Mouse (Mus musculus) hindbrain, postnatal 0 days (tissue): ENCODE measurements at regions not wholly inside any gene's neighbourhood (a gene's known extent, or its start where the extent isn't known, plus 50 kb on each side); places are given as distances from the start of the nearest gene placed in this dataset.

Experiments used
- ATAC-seq: fragments of 200-750 bp; cut with Nextera tagmentation; 2 replicates; pipeline ENCODE4 v1.8.0; 2017; ENCODE audit warnings: mild to moderate bottlenecking, moderate TSS enrichment, moderate library complexity
- DNase-seq: peaks from one replicate; pipeline ENCODE4 v3.0.0-alpha.2; 2015; ENCODE audit warnings: low spot score
- H3K27ac ChIP-seq: fragments of 300-500 bp; sonication (generic); 2 replicates; pipeline ENCODE4 v1.5.1; 2014; ENCODE audit warnings: mild to moderate bottlenecking
- H3K27me3 ChIP-seq: fragments of 300-500 bp; sonication (generic); 2 replicates; pipeline ENCODE4 v1.6.1; 2014; ENCODE audit warnings: low read length, mixed read lengths; ENCODE audit not compliant: insufficient read depth
- H3K36me3 ChIP-seq: fragments of 300-500 bp; sonication (generic); 2 replicates; pipeline ENCODE4 v1.6.1; 2014; ENCODE audit warnings: low read length, mixed read lengths; ENCODE audit not compliant: insufficient read depth
- H3K4me1 ChIP-seq: fragments of 300-500 bp; sonication (generic); 2 replicates; pipeline ENCODE4 v1.6.1; 2014; ENCODE audit warnings: antibody characterized with exemption, low read length, mixed read lengths; ENCODE audit not compliant: insufficient read depth
- H3K4me2 ChIP-seq: fragments of 300-500 bp; sonication (generic); 2 replicates; pipeline ENCODE4 v1.6.1; 2014; ENCODE audit warnings: low read depth, mild to moderate bottlenecking, low read length, moderate library complexity, mixed read lengths
- H3K4me3 ChIP-seq: fragments of 300-500 bp; sonication (generic); 2 replicates; pipeline ENCODE4 v1.5.1; 2014; ENCODE audit warnings: low read length
- H3K9ac ChIP-seq: fragments of 300-500 bp; sonication (generic); replicated peaks from 2 replicates; pipeline ENCODE4 v1.6.1; 2014; ENCODE audit warnings: mild to moderate bottlenecking, low read length, moderate library complexity, mixed read lengths
- H3K9me3 ChIP-seq: fragments of 300-500 bp; sonication (generic); 2 replicates; pipeline ENCODE4 v1.6.1; 2016; ENCODE audit warnings: low read length, mixed read lengths
- CTCF ChIP-seq: IDR thresholded peaks from 2 replicates; pipeline ENCODE4 v1.5.1; 2016; ENCODE audit warnings: antibody characterized with exemption, control low read depth, low read depth
- WGBS: fragments of 180-500 bp; shearing (Covaris S2); extraction: QIAGEN DNeasy Blood & Tissue Kit; methylation state at CpG from one replicate; pipeline ENCODE4 v1.1.7; 2014; 5-methylcytosine and 5-hydroxymethylcytosine counted together

DNA sequence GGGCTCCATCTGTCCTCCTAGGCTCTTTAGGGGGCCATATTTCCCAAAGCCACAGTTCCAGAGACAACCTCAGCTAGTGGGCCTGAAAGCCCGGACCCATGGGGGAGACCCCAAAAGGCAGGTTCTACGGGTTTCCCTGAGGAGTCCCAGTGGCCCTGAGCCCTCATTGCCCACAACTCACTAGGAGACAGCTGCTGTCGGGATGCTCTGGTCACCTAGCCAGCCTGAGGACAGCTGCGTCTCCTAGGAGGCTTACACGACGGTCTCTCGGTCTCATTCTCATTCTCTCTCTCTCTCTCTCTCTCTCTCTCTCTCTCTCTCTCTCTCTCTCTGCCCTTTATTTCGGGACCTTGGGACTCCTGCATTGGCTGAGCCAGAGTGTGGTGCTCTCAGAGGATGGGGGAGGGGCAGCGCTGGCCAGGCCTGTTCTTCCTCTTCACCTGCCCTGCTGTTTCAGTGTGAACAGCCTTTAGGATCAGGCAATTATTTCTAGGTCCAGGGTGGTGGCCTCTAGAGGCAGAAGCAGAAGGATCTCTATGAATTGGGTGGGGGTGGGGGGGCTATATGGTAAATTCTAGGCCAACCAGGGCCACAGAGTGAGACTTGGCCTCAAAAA lies 66.1 kb upstream of the Gm11733 start:
- Histone ChIP-seq H3K9me3 (no peaks in the 10 kb centered on the region), H3K27me3 (peaks cover 5% of the 10 kb centered on the region; the same call in 1 of the 2 replicates), H3K4me3 (no peak overlapping the region), H3K4me2 (no peak overlapping the region), H3K36me3 (no peaks in the 10 kb centered on the region), H3K4me1 (0 out of 2 replicates have a peak, but pooled peaks cover 7% of the 10 kb centered on the region), H3K9ac (no peak overlapping the region), H3K27ac (no peak overlapping the region)
- DNase-seq, result no peak
- ATAC-seq, result no peak
- no peak for TF ChIP-seq CTCF
- 56% methylated on average over 9 of the region's 9 CpGs for WGBS

DNA sequence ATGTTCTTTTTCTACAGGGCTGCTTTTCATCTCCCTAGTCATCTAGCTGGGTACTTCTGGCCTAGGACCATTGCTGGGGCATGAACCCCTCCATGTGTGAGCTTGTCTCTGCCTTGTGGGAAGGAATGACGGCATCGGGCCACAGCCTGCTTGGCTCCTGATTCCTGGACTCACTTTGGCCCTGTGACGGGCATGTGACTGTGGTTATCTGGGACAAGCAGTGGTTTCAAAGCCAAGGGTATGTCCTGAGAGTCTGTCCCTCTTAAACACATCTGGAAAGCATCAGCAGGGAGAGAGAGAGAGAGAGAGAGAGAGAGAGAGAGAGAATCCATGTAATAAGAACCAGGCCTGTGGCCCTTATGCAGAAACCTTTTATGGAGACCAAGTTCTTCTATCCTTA lies 65.2 kb upstream of the Gm11733 start:
- 0 out of 2 replicates have a peak, but pooled peaks cover 4% of the 10 kb centered on the region for H3K4me1 ChIP-seq
- no peak for ATAC-seq
- TF ChIP-seq CTCF, result no peak
- no peak overlapping the region for H3K4me2 ChIP-seq
- WGBS, result 94% methylated on average over 3 of the region's 3 CpGs
- peaks cover 4% of the 10 kb centered on the region; the same call in 1 of the 2 replicates for H3K27me3 ChIP-seq
- H3K27ac ChIP-seq, result no peak overlapping the region
- DNase-seq, result no peak
- H3K9ac ChIP-seq, result no peak overlapping the region
- H3K4me3 ChIP-seq, result no peak overlapping the region
- H3K9me3 ChIP-seq, result no peaks in the 10 kb centered on the region
- H3K36me3 ChIP-seq, result no peaks in the 10 kb centered on the region

DNA sequence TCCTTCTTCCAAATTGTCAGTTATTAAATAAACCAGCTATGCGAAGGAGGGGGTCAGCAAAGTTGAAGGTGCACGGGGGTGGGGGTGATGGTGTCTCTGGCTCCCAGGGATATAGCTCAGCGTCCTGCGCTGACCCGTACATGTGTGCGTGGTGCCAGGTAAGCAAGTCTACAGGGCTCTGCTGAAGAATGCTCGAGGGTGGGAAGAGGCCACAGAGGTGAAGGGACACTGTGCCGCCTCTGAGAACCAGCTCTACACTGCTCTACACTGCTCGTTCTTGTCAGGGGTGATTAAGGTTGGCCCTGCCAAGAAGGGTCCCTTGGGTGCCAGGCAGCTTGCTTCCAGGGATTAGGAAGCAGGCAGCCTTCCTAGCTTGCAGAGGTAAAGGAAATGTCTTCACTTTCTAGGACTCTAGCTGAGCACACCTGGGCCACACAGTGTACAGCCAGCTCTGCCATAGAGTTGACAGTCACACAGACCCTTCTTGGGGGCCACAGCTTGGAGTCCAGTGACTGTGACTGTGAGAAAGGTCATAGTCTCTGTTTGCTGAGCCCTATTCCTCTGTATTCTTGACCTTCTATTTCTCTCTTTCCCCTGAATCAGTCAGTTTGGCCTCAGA lies 64.7 kb upstream of the Gm11733 start:
- H3K9ac ChIP-seq, result no peak overlapping the region
- ATAC-seq, result no peak
- DNase-seq, result no peak
- no peaks in the 10 kb centered on the region for H3K9me3 ChIP-seq
- no peaks in the 10 kb centered on the region for H3K36me3 ChIP-seq
- H3K27ac ChIP-seq, result no peak overlapping the region
- no peak overlapping the region for H3K4me2 ChIP-seq
- 82% methylated on average over 9 of the region's 9 CpGs for WGBS
- 0 out of 2 replicates have a peak, but pooled peaks cover 4% of the 10 kb centered on the region for H3K4me1 ChIP-seq
- no peaks in the 10 kb centered on the region for H3K27me3 ChIP-seq
- TF ChIP-seq CTCF, result no peak
- no peak overlapping the region for H3K4me3 ChIP-seq

- H3K9me3 ChIP-seq, result no peaks in the 10 kb centered on the region
- H3K27me3 ChIP-seq, result no peaks in the 10 kb centered on the region
- H3K4me2 ChIP-seq, result no peak overlapping the region
- TF ChIP-seq CTCF, result peak; percentile 30; the same call in 1 of the 2 replicates
- no peak overlapping the region for H3K9ac ChIP-seq
- WGBS, result 88% methylated on average over 6 of the region's 6 CpGs
- no peaks in the 10 kb centered on the region for H3K36me3 ChIP-seq
- no peak overlapping the region for H3K27ac ChIP-seq
- no peaks in the 10 kb centered on the region; the same call in 1 of the 2 replicates for H3K4me1 ChIP-seq
- ATAC-seq (no peak), DNase-seq (no peak)
- H3K4me3 ChIP-seq, result no peak overlapping the region
These were observed 61.5 kb upstream of the Gm11733 start for GRCm38 (mm10) chr11:117422713-117423112.

GRCm38 (mm10) chr11:117423422-117423821 lies 60.7 kb upstream of the Gm11733 start:
- no peak overlapping the region for H3K27ac ChIP-seq
- no peak for TF ChIP-seq CTCF
- no peaks in the 10 kb centered on the region for H3K27me3 ChIP-seq
- H3K36me3 ChIP-seq, result no peaks in the 10 kb centered on the region
- no peaks in the 10 kb centered on the region for H3K9me3 ChIP-seq
- ATAC-seq, result no peak
- H3K9ac ChIP-seq, result no peak overlapping the region
- H3K4me2 ChIP-seq, result no peak overlapping the region
- no peaks in the 10 kb centered on the region; the same call in 1 of the 2 replicates for H3K4me1 ChIP-seq
- H3K4me3 ChIP-seq, result no peak overlapping the region
- DNase-seq, result no peak
- WGBS, result 90% methylated on average over 2 of the region's 2 CpGs

DNA sequence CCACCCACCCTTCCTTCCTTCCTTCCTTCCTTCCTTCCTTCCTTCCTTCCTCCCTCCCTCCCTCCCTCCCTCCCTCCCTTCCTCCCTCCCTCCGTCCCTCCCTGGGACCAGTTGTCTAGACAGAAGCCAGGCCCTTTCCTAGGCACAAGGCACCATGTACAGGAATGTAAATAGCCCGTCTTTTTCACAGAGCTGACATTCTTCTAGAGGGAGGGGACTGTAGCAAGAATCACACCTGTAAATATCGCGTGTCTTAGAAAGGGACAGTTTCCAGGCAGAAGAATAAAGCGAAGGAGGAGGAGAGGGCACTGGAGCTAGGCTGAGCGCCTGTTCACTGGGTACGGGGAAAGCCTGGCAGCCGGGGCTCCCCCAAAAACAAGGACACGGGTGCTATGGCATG lies 58.7 kb upstream of the Gm11733 start:
- no peaks in the 10 kb centered on the region for H3K9me3 ChIP-seq
- WGBS, result 58% methylated on average over 8 of the region's 9 CpGs
- H3K4me3 ChIP-seq, result no peak overlapping the region
- H3K9ac ChIP-seq, result no peak overlapping the region
- no peaks in the 10 kb centered on the region for H3K36me3 ChIP-seq
- no peaks in the 10 kb centered on the region; the same call in 1 of the 2 replicates for H3K4me1 ChIP-seq
- no peak for TF ChIP-seq CTCF
- H3K27ac ChIP-seq, result no peak overlapping the region
- H3K27me3 ChIP-seq, result no peaks in the 10 kb centered on the region
- DNase-seq (no peak), ATAC-seq (no peak; the same call in 1 of the 2 replicates)
- H3K4me2 ChIP-seq, result no peak overlapping the region

DNA sequence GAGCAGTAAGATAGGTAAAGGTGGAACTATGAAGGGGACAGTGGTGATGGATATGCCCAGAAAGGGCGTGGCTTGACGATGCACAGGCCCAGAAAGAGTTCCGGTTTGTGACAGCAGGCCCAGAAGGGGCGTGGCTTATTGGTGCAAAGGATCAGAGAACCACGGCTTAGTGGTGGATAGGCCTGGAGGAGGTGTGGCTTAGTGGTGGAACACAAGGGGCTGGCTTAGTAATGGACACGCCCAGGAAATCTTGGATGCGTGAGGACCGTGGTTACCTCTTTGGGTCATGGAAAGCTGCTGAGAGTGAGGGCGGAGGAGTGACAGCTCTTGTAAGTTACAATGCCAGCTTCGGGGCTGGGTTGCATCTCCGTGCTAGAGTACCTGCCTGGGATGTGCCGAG lies 58.2 kb upstream of the Gm11733 start:
- WGBS, result 41% methylated on average over 12 of the region's 12 CpGs
- H3K27ac ChIP-seq, result no peak overlapping the region

More for the DNA sequence above, 58.2 kb upstream of the Gm11733 start:
- TF ChIP-seq CTCF, result no peak
- no peaks in the 10 kb centered on the region for H3K9me3 ChIP-seq
- DNase-seq, result peak; percentile 56
- H3K4me2 ChIP-seq, result no peak overlapping the region
- H3K4me1 ChIP-seq, result no peaks in the 10 kb centered on the region; the same call in 1 of the 2 replicates
- ATAC-seq, result peak; percentile 61; the same call in 1 of the 2 replicates
- H3K36me3 ChIP-seq, result no peaks in the 10 kb centered on the region
- no peak overlapping the region for H3K9ac ChIP-seq
- no peaks in the 10 kb centered on the region for H3K27me3 ChIP-seq
- no peak overlapping the region for H3K4me3 ChIP-seq
